Mouse (Mus musculus): ENCODE results near the gene Masp2. TPM values are rescaled to one million over a fixed set of nuclear protein-coding genes. Genes with fewer than 3 reads are reported as not detected.

Masp2 gene
- polyA plus RNA-seq, 1 experiment from 2014 or later = 0.84 TPM

DNA sequence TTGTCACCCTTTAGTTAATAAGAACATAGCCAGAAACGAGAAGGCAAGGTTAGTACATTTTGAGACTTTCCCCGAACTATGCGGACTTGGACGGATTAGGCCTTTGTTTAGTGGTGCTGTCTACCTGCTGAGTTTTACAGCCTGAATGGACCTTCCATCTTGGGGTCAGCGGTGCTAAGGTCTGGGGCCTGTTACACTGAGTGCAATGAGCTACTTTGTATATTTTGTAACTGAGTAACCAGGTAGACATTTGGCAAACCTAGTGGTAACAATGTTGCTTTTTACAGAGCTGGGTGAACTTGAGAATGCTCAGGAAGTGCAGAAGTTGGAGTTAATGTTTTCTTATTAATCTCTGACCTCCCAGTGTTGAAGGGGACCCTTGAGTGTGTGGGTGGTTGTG, 38.8 kb downstream of the Masp2 start:
- H3K27ac ChIP-seq (ENCODE audit: low read length) = no peak overlapping the region

DNA sequence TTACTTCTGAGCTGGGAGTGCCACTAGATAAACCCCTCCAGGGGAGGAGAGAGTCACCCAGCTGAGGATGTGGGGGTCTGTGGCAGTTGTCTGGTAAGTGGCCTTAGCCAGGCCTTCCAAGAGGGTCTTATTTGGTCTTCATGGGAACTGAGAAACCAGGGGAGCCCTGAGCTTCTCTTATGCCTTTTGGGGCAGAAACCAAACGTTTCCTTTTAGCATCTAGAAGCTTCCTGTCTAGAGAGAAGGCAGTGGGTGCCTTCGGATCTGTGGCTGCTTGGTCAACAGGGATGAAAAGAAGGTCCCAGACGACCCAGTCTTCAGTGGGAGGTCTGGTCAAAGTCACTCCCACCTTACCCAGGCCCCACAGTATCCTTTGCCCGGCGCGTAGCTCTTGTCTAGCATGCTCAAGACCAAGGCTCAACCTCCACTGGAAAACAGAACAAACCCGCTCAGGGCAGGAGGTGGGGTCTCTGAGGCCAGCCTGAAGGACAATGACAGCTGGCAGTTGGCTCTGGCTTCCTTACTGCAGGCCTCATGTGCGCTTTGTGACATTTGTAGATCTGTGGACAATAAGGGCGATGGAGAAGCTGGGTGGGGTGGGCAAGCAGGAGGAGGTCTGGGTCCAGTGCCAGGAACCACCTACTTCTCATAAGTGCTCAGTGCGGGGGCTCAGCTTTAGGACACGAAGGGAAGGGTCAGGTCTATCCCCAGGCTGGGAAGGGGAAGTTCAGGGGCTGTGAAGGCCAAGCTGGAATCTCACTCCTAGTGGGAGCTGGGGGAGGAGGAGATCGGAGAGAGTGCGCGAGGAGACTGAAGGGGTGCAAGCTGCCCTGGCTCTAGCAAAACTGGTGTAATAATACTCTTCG, 41.2 kb downstream of the Masp2 start, which contains the start of gene Gm572:
TSS of gene Gm572 (plus strand) at position 27 of the 866 bp plus-strand sequence.
- ATAC-seq = peak; percentile 29
- Histone ChIP-seq H3K4me1 (ENCODE audit: control insufficient read depth, insufficient read depth, low read length) (peaks cover 5% of the 10 kb centered on the region), H3K9ac (ENCODE audit: low read depth, low read length) (peak within 1 kb of the TSS; percentile 30; the same call in 1 of the 2 replicates), H3K4me2 (ENCODE audit: low read depth, low read length) (peak within 1 kb of the TSS; percentile 40), H3K36me3 (ENCODE audit: control insufficient read depth, insufficient read depth, low read length) (no peaks in the 10 kb centered on the region), H3K27ac (ENCODE audit: low read length) (peak within 1 kb of the TSS; percentile 40), H3K4me3 (ENCODE audit: low read length) (0 out of 2 replicates have a peak within 1 kb of the TSS, but pooled peaks have one; percentile 13), H3K27me3 (replicated peaks; ENCODE audit: control insufficient read depth, insufficient read depth, low read length) (no peaks in the 10 kb centered on the region), H3K9me3 (ENCODE audit: control insufficient read depth, low read length) (no peaks in the 10 kb centered on the region)
- 59% methylated on average over 15 of the region's 15 CpGs for WGBS

More for the DNA sequence above, 38.8 kb downstream of the Masp2 start:
- Histone ChIP-seq H3K27me3 (replicated peaks; ENCODE audit: control insufficient read depth, insufficient read depth, low read length) (no peaks in the 10 kb centered on the region), H3K9ac (ENCODE audit: low read depth, low read length) (no peak overlapping the region), H3K9me3 (ENCODE audit: control insufficient read depth, low read length) (no peaks in the 10 kb centered on the region), H3K36me3 (ENCODE audit: control insufficient read depth, insufficient read depth, low read length) (no peaks in the 10 kb centered on the region), H3K4me1 (ENCODE audit: control insufficient read depth, insufficient read depth, low read length) (peaks cover 7% of the 10 kb centered on the region), H3K4me2 (ENCODE audit: low read depth, low read length) (no peak overlapping the region), H3K4me3 (ENCODE audit: low read length) (no peak overlapping the region)
- 70% methylated on average over 5 of the region's 5 CpGs for WGBS
- no peak; the same call in 1 of the 2 replicates for ATAC-seq

DNA sequence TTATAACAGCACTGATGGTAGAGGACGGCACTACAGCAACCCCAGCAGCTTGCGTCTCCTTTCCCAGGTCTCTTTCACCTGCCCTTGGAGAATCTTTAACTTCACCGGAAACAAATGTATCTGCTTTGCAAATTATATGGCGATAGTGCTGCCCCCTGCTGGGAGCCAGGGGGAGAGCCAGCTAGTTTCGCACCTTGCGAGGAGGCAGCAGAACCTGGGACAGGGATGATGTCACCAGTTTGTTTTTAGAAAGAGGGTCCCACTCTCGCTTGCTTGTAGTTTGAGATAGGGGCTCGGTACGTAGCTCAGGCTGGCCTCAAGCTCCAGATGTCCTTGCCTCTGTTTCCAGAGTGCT, 41.8 kb downstream of the Masp2 start:
- WGBS = 2% methylated on average over 9 of the region's 9 CpGs
- 0 out of 2 replicates have a peak overlapping the region, but pooled peaks have one; percentile 13 for H3K4me3 ChIP-seq (ENCODE audit: low read length)
- no peaks in the 10 kb centered on the region for H3K9me3 ChIP-seq (ENCODE audit: control insufficient read depth, low read length)
- peak overlapping the region; percentile 40 for H3K27ac ChIP-seq (ENCODE audit: low read length)
- H3K4me2 ChIP-seq (ENCODE audit: low read depth, low read length) = peak overlapping the region; percentile 40
- ATAC-seq = peak; percentile 45
- peaks cover 5% of the 10 kb centered on the region for H3K4me1 ChIP-seq (ENCODE audit: control insufficient read depth, insufficient read depth, low read length)
- peak overlapping the region; percentile 30; the same call in 1 of the 2 replicates for H3K9ac ChIP-seq (ENCODE audit: low read depth, low read length)
- no peaks in the 10 kb centered on the region for H3K36me3 ChIP-seq (ENCODE audit: control insufficient read depth, insufficient read depth, low read length)
- H3K27me3 ChIP-seq (replicated peaks; ENCODE audit: control insufficient read depth, insufficient read depth, low read length) = no peaks in the 10 kb centered on the region

DNA sequence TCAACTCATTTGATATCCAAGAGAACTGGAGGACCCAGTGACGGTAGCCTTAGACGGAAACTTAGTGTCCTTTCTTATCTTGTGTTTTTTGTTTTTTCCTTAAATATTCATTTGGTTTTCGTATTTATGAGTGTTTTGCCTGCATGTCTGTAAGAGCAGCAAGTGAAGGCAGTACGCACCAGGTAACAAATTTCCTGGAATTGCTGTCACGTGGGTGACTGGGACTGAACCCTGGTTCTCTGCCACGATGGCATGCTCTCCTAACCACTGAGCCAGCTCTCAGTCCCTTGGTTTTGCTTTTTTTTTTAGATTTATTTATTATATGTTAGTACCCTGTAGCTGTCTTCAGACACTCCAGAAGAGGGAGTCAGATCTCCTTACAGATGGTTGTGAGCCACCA, 42.6 kb downstream of the Masp2 start:
- Histone ChIP-seq H3K9ac (ENCODE audit: low read depth, low read length) (no peak overlapping the region), H3K4me3 (ENCODE audit: low read length) (no peak overlapping the region), H3K27ac (ENCODE audit: low read length) (no peak overlapping the region), H3K36me3 (ENCODE audit: control insufficient read depth, insufficient read depth, low read length) (no peaks in the 10 kb centered on the region), H3K27me3 (replicated peaks; ENCODE audit: control insufficient read depth, insufficient read depth, low read length) (no peaks in the 10 kb centered on the region), H3K4me2 (ENCODE audit: low read depth, low read length) (no peak overlapping the region), H3K4me1 (ENCODE audit: control insufficient read depth, insufficient read depth, low read length) (peaks cover 5% of the 10 kb centered on the region; the same call in 1 of the 2 replicates), H3K9me3 (ENCODE audit: control insufficient read depth, low read length) (no peaks in the 10 kb centered on the region)
- 88% methylated on average over 6 of the region's 6 CpGs for WGBS
- no peak for ATAC-seq

DNA sequence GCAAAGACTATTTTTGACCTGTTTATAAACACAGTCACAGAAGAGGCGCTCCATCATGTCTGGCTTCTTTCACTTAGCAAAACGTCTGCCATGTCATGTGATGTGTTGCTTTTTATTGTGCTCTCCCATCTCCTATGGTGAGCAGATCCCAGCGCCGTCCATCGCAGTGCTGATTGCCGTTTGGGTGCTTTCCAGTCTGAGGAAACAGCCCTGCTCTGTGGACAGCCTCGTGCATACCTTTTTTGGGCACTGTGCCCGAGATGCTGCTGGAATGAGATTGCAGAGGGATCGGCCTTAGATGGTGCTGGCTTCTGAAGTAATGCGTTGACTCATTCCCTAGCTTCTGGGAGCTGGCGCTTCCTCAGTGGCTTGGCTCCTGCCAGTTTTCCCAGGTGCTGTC, 44.3 kb downstream of the Masp2 start:
- Histone ChIP-seq H3K9me3 (ENCODE audit: control insufficient read depth, low read length) (no peaks in the 10 kb centered on the region), H3K9ac (ENCODE audit: low read depth, low read length) (no peak overlapping the region), H3K4me2 (ENCODE audit: low read depth, low read length) (no peak overlapping the region), H3K4me1 (ENCODE audit: control insufficient read depth, insufficient read depth, low read length) (peaks cover 5% of the 10 kb centered on the region; the same call in 1 of the 2 replicates), H3K36me3 (ENCODE audit: control insufficient read depth, insufficient read depth, low read length) (no peaks in the 10 kb centered on the region), H3K4me3 (ENCODE audit: low read length) (no peak overlapping the region), H3K27me3 (replicated peaks; ENCODE audit: control insufficient read depth, insufficient read depth, low read length) (no peaks in the 10 kb centered on the region), H3K27ac (ENCODE audit: low read length) (no peak overlapping the region; the same call in 1 of the 2 replicates)
- peak; percentile 23; the same call in 1 of the 2 replicates for ATAC-seq
- WGBS = 42% methylated on average over 11 of the region's 11 CpGs

DNA sequence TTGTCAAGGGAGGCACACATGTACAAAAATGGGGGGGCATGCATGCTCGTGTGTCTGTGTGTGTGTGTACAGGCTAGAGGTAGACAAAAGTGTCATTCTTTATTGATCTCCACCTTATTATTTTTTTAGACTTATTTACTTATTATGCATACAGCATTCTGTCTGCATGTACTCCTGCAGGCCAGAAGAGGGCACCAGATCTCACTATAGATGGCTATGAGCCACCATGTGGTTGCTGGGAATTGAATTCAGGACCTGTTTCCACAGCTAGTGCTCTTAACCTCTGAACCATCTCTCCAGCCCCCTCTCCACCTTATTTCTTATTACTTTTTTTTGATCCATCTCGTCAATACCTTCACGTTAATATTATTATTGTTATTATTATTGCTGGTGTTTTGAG, 47.0 kb downstream of the Masp2 start:
- 62% methylated on average over 3 of the region's 3 CpGs for WGBS

DNA sequence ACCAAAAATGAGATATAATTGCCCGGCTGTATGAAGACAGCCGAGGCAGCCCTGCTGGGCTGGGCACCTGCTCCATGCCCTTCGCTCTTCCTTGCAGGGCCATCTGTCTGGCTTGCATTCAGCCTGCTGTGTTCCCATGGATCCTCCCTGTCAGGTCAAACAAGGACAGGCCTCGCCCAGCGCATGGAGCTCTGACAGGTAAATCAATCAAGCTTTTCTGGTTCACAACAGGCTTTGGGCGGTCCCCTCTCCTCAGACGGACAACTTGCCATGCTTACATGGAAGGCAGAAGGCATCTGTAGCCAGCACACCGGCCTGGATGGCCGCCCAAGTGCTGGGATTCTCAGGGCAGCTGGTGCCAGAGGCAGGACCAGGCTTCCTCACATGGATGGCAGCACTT, 48.7 kb downstream of the Masp2 start:
- peak; percentile 66 for ATAC-seq

More for the DNA sequence above, 47.0 kb downstream of the Masp2 start:
- Histone ChIP-seq H3K4me3 (ENCODE audit: low read length) (no peak overlapping the region), H3K9ac (ENCODE audit: low read depth, low read length) (no peak overlapping the region), H3K4me1 (ENCODE audit: control insufficient read depth, insufficient read depth, low read length) (no peaks in the 10 kb centered on the region), H3K27ac (ENCODE audit: low read length) (no peak overlapping the region), H3K9me3 (ENCODE audit: control insufficient read depth, low read length) (no peaks in the 10 kb centered on the region), H3K36me3 (ENCODE audit: control insufficient read depth, insufficient read depth, low read length) (no peaks in the 10 kb centered on the region), H3K4me2 (ENCODE audit: low read depth, low read length) (no peak overlapping the region), H3K27me3 (replicated peaks; ENCODE audit: control insufficient read depth, insufficient read depth, low read length) (no peaks in the 10 kb centered on the region)
- ATAC-seq = no peak

DNA sequence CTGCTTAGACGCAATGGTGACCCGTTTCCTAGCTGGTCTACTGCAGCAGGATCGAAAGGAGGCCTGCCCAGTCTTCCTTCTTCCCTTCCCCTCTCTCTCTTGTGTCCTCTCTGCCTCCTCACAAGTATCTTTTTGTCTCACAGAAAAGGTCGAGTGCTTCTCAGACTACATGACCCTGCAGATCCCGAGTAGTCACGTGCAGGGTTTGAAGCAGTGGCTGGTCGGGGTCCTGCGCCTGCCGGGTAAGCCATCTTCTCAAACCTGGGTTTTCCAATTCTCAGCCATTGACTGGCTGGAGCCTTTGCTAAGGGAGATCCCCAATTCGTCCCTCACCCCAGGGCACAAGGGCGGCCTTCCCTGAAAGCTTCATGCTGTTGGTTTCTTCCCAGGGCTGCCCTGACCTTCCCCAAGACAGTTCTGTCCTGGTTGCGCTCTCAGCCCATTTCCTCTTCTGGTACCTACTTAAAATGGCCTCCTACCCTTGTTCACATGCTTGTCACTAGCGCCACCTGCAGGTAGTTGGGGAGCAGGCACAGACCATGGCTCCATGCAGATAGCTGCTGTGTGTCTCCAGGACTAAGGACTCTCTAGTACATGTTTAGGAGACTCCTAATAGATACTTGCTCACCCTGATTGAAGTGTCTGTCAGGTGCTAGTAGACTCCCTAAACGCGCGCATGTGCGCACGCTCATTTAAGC, 52.5 kb downstream of the Masp2 start:
- Histone ChIP-seq H3K36me3 (ENCODE audit: control insufficient read depth, insufficient read depth, low read length) (no peaks in the 10 kb centered on the region), H3K9ac (ENCODE audit: low read depth, low read length) (no peak overlapping the region), H3K4me2 (ENCODE audit: low read depth, low read length) (no peak overlapping the region), H3K4me3 (ENCODE audit: low read length) (no peak overlapping the region), H3K27ac (ENCODE audit: low read length) (no peak overlapping the region), H3K27me3 (replicated peaks; ENCODE audit: control insufficient read depth, insufficient read depth, low read length) (no peaks in the 10 kb centered on the region), H3K9me3 (ENCODE audit: control insufficient read depth, low read length) (no peaks in the 10 kb centered on the region), H3K4me1 (ENCODE audit: control insufficient read depth, insufficient read depth, low read length) (no peaks in the 10 kb centered on the region)
- 85% methylated on average over 18 of the region's 18 CpGs for WGBS
- 0 out of 2 replicates have a peak, but pooled peaks have one; percentile 14 for ATAC-seq

More for the DNA sequence above, 48.7 kb downstream of the Masp2 start:
- Histone ChIP-seq H3K36me3 (ENCODE audit: control insufficient read depth, insufficient read depth, low read length) (no peaks in the 10 kb centered on the region), H3K27ac (ENCODE audit: low read length) (no peak overlapping the region), H3K9me3 (ENCODE audit: control insufficient read depth, low read length) (no peaks in the 10 kb centered on the region), H3K4me2 (ENCODE audit: low read depth, low read length) (no peak overlapping the region), H3K27me3 (replicated peaks; ENCODE audit: control insufficient read depth, insufficient read depth, low read length) (no peaks in the 10 kb centered on the region), H3K4me1 (ENCODE audit: control insufficient read depth, insufficient read depth, low read length) (no peaks in the 10 kb centered on the region), H3K9ac (ENCODE audit: low read depth, low read length) (no peak overlapping the region), H3K4me3 (ENCODE audit: low read length) (no peak overlapping the region)
- WGBS = 47% methylated on average over 9 of the region's 9 CpGs

DNA sequence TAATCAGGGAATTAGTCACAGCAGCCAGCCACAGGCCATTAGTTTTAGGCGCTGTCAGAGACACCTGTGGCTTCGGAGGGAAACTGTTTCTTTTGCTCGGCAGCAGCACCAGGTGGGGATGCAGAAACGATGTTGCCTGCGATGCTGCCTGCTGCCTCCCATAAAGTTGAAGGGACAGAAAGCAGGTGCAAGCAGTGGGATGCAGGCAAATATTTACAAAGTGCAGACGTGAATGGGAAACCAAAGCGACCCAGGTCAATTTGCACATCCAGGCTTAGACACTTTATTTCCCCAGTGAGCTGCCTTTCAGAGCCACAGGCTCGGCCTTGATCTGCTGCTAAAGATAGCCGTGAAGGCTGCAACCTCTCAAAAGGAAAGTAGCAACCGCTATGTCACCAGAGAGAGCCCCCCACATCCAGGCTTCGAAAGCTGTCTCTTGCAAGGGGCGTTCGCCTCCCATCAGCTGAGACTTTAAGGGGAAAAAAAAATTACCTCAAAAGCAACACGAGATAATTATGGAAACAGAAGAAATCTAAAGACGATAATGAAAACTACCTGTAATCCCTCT, 54.4 kb downstream of the Masp2 start:
- no peak overlapping the region for H3K4me3 ChIP-seq (ENCODE audit: low read length)
- H3K4me2 ChIP-seq (ENCODE audit: low read depth, low read length) = no peak overlapping the region
- no peaks in the 10 kb centered on the region for H3K27me3 ChIP-seq (replicated peaks; ENCODE audit: control insufficient read depth, insufficient read depth, low read length)
- no peak for ATAC-seq
- no peaks in the 10 kb centered on the region for H3K9me3 ChIP-seq (ENCODE audit: control insufficient read depth, low read length)
- H3K9ac ChIP-seq (ENCODE audit: low read depth, low read length) = no peak overlapping the region
- H3K27ac ChIP-seq (ENCODE audit: low read length) = no peak overlapping the region
- H3K36me3 ChIP-seq (ENCODE audit: control insufficient read depth, insufficient read depth, low read length) = no peaks in the 10 kb centered on the region
- 20% methylated on average over 15 of the region's 15 CpGs for WGBS
- no peaks in the 10 kb centered on the region for H3K4me1 ChIP-seq (ENCODE audit: control insufficient read depth, insufficient read depth, low read length)
